Mouse (Mus musculus) neural tube, embryonic 15.5 days (tissue): ENCODE measurements around the gene Itfg2. TPM values are rescaled to one million over a fixed set of nuclear protein-coding genes. Genes with fewer than 3 reads are reported as not detected.

Source experiments
- ATAC-seq: fragments of 200-750 bp; cut with Nextera tagmentation; 2 replicates; pipeline ENCODE4 v1.8.0; 2017; ENCODE audit warnings: mild to moderate bottlenecking, moderate TSS enrichment, moderate library complexity; ENCODE audit not compliant: low FRiP score
- H3K27ac ChIP-seq: fragments of 300-500 bp; sonication (generic); replicated peaks from 2 replicates; pipeline ENCODE4 v1.5.1; 2015; ENCODE audit warnings: mild to moderate bottlenecking, inconsistent platforms
- H3K27me3 ChIP-seq: fragments of 300-500 bp; sonication (generic); replicated peaks from 2 replicates; pipeline ENCODE4 v1.6.1; 2015; ENCODE audit warnings: inconsistent platforms
- H3K36me3 ChIP-seq: fragments of 300-500 bp; sonication (generic); 2 replicates; pipeline ENCODE4 v1.6.1; 2015; ENCODE audit warnings: inconsistent platforms
- H3K4me1 ChIP-seq: fragments of 300-500 bp; sonication (generic); 2 replicates; pipeline ENCODE4 v1.6.1; 2015; ENCODE audit warnings: inconsistent platforms
- H3K4me2 ChIP-seq: fragments of 300-500 bp; sonication (generic); 2 replicates; pipeline ENCODE4 v1.6.1; 2015; ENCODE audit warnings: inconsistent platforms, mild to moderate bottlenecking, moderate library complexity
- H3K4me3 ChIP-seq: fragments of 300-500 bp; sonication (generic); replicated peaks from 2 replicates; pipeline ENCODE4 v1.5.1; 2015; ENCODE audit warnings: mild to moderate bottlenecking, inconsistent platforms
- H3K9ac ChIP-seq: fragments of 300-500 bp; sonication (generic); replicated peaks from 2 replicates; pipeline ENCODE4 v1.6.1; 2015; ENCODE audit warnings: mild to moderate bottlenecking, inconsistent platforms
- H3K9me3 ChIP-seq: fragments of 300-500 bp; sonication (generic); replicated peaks from 2 replicates; pipeline ENCODE4 v1.6.1; 2016; ENCODE audit warnings: inconsistent platforms
- WGBS: fragments of 180-500 bp; shearing (Covaris S2); methylation state at CpG from one replicate; pipeline ENCODE4 v1.1.7; 2015; ENCODE audit warnings: mixed read lengths; 5-methylcytosine and 5-hydroxymethylcytosine counted together
- polyA plus RNA-seq: library from polyadenylated mRNA; unstranded; fragments of >200 nt; fragmentation: Nextera tagmentation; extraction: Ambion mirVana; gene quantifications from 2 replicates; pipeline ENCODE4 v1.2.1, GENCODE M21; 2015

Gene Itfg2
- polyA plus RNA-seq, 1 experiment from 2014 or later, result 46.5 TPM

- Histone ChIP-seq H3K27ac (no peak overlapping the region), H3K9ac (no peak overlapping the region), H3K4me3 (no peak overlapping the region), H3K27me3 (no peaks in the 10 kb centered on the region), H3K4me2 (no peak overlapping the region), H3K36me3 (no peaks in the 10 kb centered on the region), H3K9me3 (no peaks in the 10 kb centered on the region), H3K4me1 (peaks cover 4% of the 10 kb centered on the region; the same call in 1 of the 2 replicates)
- no peak for ATAC-seq
- 85% methylated on average over 16 of the region's 16 CpGs for WGBS
Observed at GRCm38 (mm10) chr6:128379636-128380035, 45.1 kb downstream of the Itfg2 start.

- H3K36me3 ChIP-seq, result no peaks in the 10 kb centered on the region
- 92% methylated on average over 17 of the region's 17 CpGs for WGBS
Observed at GRCm38 (mm10) chr6:128376371-128377085, 48.2 kb downstream of the Itfg2 start.

GRCm38 (mm10) chr6:128375192-128375591, 49.5 kb downstream of the Itfg2 start, which contains the start of the genes Tex52 and Gm44596:
Gene Tex52 (plus strand): TSS chr6:128375456.
Gene Gm44596 (plus strand): TSS chr6:128375503.
- H3K4me3 ChIP-seq, result no peak within 1 kb of the TSS
- H3K9ac ChIP-seq, result no peak within 1 kb of the TSS
- no peaks in the 10 kb centered on the region for H3K36me3 ChIP-seq
- peaks cover 4% of the 10 kb centered on the region; the same call in 1 of the 2 replicates for H3K4me1 ChIP-seq
- 21% methylated on average over 6 of the region's 6 CpGs for WGBS
- ATAC-seq, result peak; percentile 64
- no peaks in the 10 kb centered on the region for H3K9me3 ChIP-seq
- no peaks in the 10 kb centered on the region for H3K27me3 ChIP-seq
- H3K27ac ChIP-seq, result peak within 1 kb of the TSS; percentile 41; the same call in 1 of the 2 replicates
- no peak within 1 kb of the TSS for H3K4me2 ChIP-seq

More at GRCm38 (mm10) chr6:128376371-128377085, 48.2 kb downstream of the Itfg2 start:
- H3K4me1 ChIP-seq, result peaks cover 4% of the 10 kb centered on the region; the same call in 1 of the 2 replicates
- H3K27ac ChIP-seq, result no peak overlapping the region
- no peak overlapping the region for H3K4me3 ChIP-seq
- no peak for ATAC-seq
- H3K9ac ChIP-seq, result no peak overlapping the region
- H3K4me2 ChIP-seq, result no peak overlapping the region
- H3K27me3 ChIP-seq, result no peaks in the 10 kb centered on the region
- H3K9me3 ChIP-seq, result no peaks in the 10 kb centered on the region

GRCm38 (mm10) chr6:128370040-128370439, 54.7 kb downstream of the Itfg2 start:
- Histone ChIP-seq H3K36me3 (no peaks in the 10 kb centered on the region), H3K27me3 (no peaks in the 10 kb centered on the region), H3K27ac (no peak overlapping the region), H3K4me2 (no peak overlapping the region), H3K4me3 (no peak overlapping the region), H3K9me3 (no peaks in the 10 kb centered on the region), H3K9ac (no peak overlapping the region), H3K4me1 (peaks cover 3% of the 10 kb centered on the region; the same call in 1 of the 2 replicates)
- no peak for ATAC-seq
- WGBS, result 97% methylated on average over 5 of the region's 5 CpGs

- Histone ChIP-seq H3K4me2 (no peak overlapping the region), H3K4me3 (no peak overlapping the region), H3K27me3 (no peaks in the 10 kb centered on the region), H3K9me3 (no peaks in the 10 kb centered on the region), H3K4me1 (peaks cover 12% of the 10 kb centered on the region), H3K36me3 (no peaks in the 10 kb centered on the region), H3K27ac (no peak overlapping the region), H3K9ac (no peak overlapping the region)
- 94% methylated on average over 5 of the region's 5 CpGs for WGBS
- no peak for ATAC-seq
Observed at GRCm38 (mm10) chr6:128366466-128366865, 58.3 kb downstream of the Itfg2 start.

GRCm38 (mm10) chr6:128364721-128365120, 60.0 kb downstream of the Itfg2 start:
- no peaks in the 10 kb centered on the region for H3K36me3 ChIP-seq

GRCm38 (mm10) chr6:128363007-128363825, 61.5 kb downstream of the Itfg2 start:
- H3K4me1 ChIP-seq, result peaks cover 36% of the 10 kb centered on the region
- peak; percentile 30; the same call in 1 of the 2 replicates for ATAC-seq
- peak overlapping the region; percentile 75 for H3K9ac ChIP-seq
- H3K4me2 ChIP-seq, result peak overlapping the region; percentile 100
- H3K27me3 ChIP-seq, result no peaks in the 10 kb centered on the region
- H3K27ac ChIP-seq, result peak overlapping the region; percentile 88
- H3K36me3 ChIP-seq, result peaks cover 6% of the 10 kb centered on the region
- H3K9me3 ChIP-seq, result no peaks in the 10 kb centered on the region
- WGBS, result 2% methylated on average over 46 of the region's 46 CpGs
- peak overlapping the region; percentile 81 for H3K4me3 ChIP-seq

More at GRCm38 (mm10) chr6:128364721-128365120, 60.0 kb downstream of the Itfg2 start:
- Histone ChIP-seq H3K9me3 (no peaks in the 10 kb centered on the region), H3K27ac (no peak overlapping the region), H3K4me3 (no peak overlapping the region), H3K9ac (no peak overlapping the region), H3K27me3 (no peaks in the 10 kb centered on the region), H3K4me1 (peaks cover 29% of the 10 kb centered on the region), H3K4me2 (no peak overlapping the region)
- WGBS, result 75% methylated on average over 6 of the region's 6 CpGs
- ATAC-seq, result no peak

- Histone ChIP-seq H3K9me3 (no peaks in the 10 kb centered on the region), H3K4me3 (peak within 1 kb of the TSS; percentile 81), H3K4me2 (peak within 1 kb of the TSS; percentile 100), H3K27ac (peak within 1 kb of the TSS; percentile 88), H3K27me3 (no peaks in the 10 kb centered on the region), H3K4me1 (peaks cover 36% of the 10 kb centered on the region), H3K36me3 (peaks cover 12% of the 10 kb centered on the region), H3K9ac (peak within 1 kb of the TSS; percentile 75)
- peak; percentile 92 for ATAC-seq
- WGBS, result under 1% methylated on average over 67 of the region's 76 CpGs
Observed at GRCm38 (mm10) chr6:128362381-128363006, 62.2 kb downstream of the Itfg2 start, which contains the start of the genes Rhno1 and Foxm1. Gene Rhno1 (minus strand): TSS chr6:128362911. Gene Foxm1 (plus strand): TSS chr6:128362967.

GRCm38 (mm10) chr6:128361901-128362300, 62.8 kb downstream of the Itfg2 start:
- Histone ChIP-seq H3K27me3 (no peaks in the 10 kb centered on the region), H3K27ac (peak overlapping the region; percentile 88), H3K9ac (peak overlapping the region; percentile 75), H3K36me3 (peaks cover 17% of the 10 kb centered on the region), H3K4me1 (peaks cover 36% of the 10 kb centered on the region), H3K9me3 (no peaks in the 10 kb centered on the region), H3K4me3 (peak overlapping the region; percentile 81), H3K4me2 (peak overlapping the region; percentile 100)
- ATAC-seq, result no peak
- WGBS, result 13% methylated on average over 9 of the region's 9 CpGs
